Mouse (Mus musculus) forebrain, embryonic 12.5 days (tissue): ENCODE measurements around the gene Rb1. TPM values are rescaled to one million over a fixed set of nuclear protein-coding genes. Genes with fewer than 3 reads are reported as not detected.

Experiments
- microRNA counts: library from miRNA; unstranded; fragments of <30 nt; microRNA quantifications from one replicate; lab custom pipeline; 2017
- microRNA-seq: library from miRNA; unstranded; fragments of <30 nt; microRNA quantifications from one replicate; pipeline ENCODE4, GENCODE M21; 2017
- polyA plus RNA-seq: library from polyadenylated mRNA; unstranded; fragments of >200 nt; fragmentation: Nextera tagmentation; extraction: Ambion mirVana; gene quantifications from 2 replicates; pipeline ENCODE4 v1.2.1, GENCODE M21; 2016

Gene Rb1
- polyA plus RNA-seq, 1 experiment from 2014 or later, result 30.4 TPM

MicroRNAs within 50 kb of the gene (microRNA counts, 519-probe panel; counts per million panel counts)
- not detected for microRNA mmu-miR-687 (lab: Ali Mortazavi, UCI)

Small RNAs within 50 kb of the gene (microRNA-seq; reads per million reads assigned to microRNA genes)
- not detected for gene Mir687

Other genes with a start within 250 kb of the Rb1 start
- gene Rcbtb2, start 202.8 kb downstream of the Rb1 start, polyA plus RNA-seq, result 118 and 136 TPM in 2 replicates
- gene Lpar6, start 87.9 kb downstream of the Rb1 start, polyA plus RNA-seq, result 11.8 and 14.2 TPM in 2 replicates
- 334 and 364 TPM in 2 replicates for gene Itm2b, start 59.5 kb upstream of the Rb1 start, polyA plus RNA-seq
- 98.8 and 100 TPM in 2 replicates for gene Med4, start 184.2 kb upstream of the Rb1 start, polyA plus RNA-seq
- gene Sucla2, start 199.5 kb upstream of the Rb1 start, polyA plus RNA-seq, result 100 and 108 TPM in 2 replicates
- 12.3 and 13.0 TPM in 2 replicates for gene Nudt15, start 222.4 kb upstream of the Rb1 start, polyA plus RNA-seq